Mouse (Mus musculus) small intestine, adult 2 months (tissue): ENCODE measurements around the gene Dhx40. TPM values are rescaled to one million over a fixed set of nuclear protein-coding genes. Genes with fewer than 3 reads are reported as not detected.
A peak's percentile ranks its signal among the peaks of the same experiment; 100 is the strongest.
"Not testable (repeated sequence)": the region's sequence is repeated elsewhere in the genome, so short reads cannot be mapped to it uniquely, and the experiment has no call there.

ENCODE experiments used
- H3K27ac ChIP-seq: fragments of 200-500 bp; 2 replicates; pipeline ENCODE4 v1.5.1; 2012; ENCODE audit warnings: low read depth, low read length, control low read depth, inconsistent platforms; ENCODE audit not compliant: insufficient read depth
- H3K27me3 ChIP-seq: fragments of 200-500 bp; 2 replicates; pipeline ENCODE4 v1.6.1; 2012; ENCODE audit warnings: mild to moderate bottlenecking, moderate library complexity, low read length, inconsistent platforms; ENCODE audit not compliant: control insufficient read depth, insufficient read depth
- H3K36me3 ChIP-seq: fragments of 200-500 bp; 2 replicates; pipeline ENCODE4 v1.6.1; 2012; ENCODE audit warnings: mild to moderate bottlenecking, low read length, control low read depth, inconsistent platforms; ENCODE audit not compliant: control insufficient read depth, insufficient read depth
- H3K4me1 ChIP-seq: fragments of 200-500 bp; 2 replicates; pipeline ENCODE4 v1.6.1; 2012; ENCODE audit warnings: low read length, inconsistent platforms, mixed read lengths; ENCODE audit not compliant: control insufficient read depth, insufficient read depth, insufficient read length
- H3K4me3 ChIP-seq: fragments of 200-500 bp; 2 replicates; pipeline ENCODE4 v1.5.1; 2012; ENCODE audit warnings: low read depth, mild to moderate bottlenecking, control low read depth, inconsistent platforms, low read length, moderate library complexity
- CTCF ChIP-seq: fragments of 200-500 bp; IDR thresholded peaks from 2 replicates; pipeline ENCODE4 v1.5.1; 2012; ENCODE audit warnings: low read depth, mild to moderate bottlenecking, control low read depth, inconsistent platforms, low read length, moderate library complexity, mixed read lengths; ENCODE audit not compliant: insufficient replicate concordance, insufficient read length; ENCODE audit errors: extremely low read depth
- POLR2A ChIP-seq: fragments of 200-500 bp; IDR thresholded peaks from 2 replicates; pipeline ENCODE4 v1.6.1; 2012; ENCODE audit warnings: low read depth, mild to moderate bottlenecking, control low read depth, inconsistent platforms, low read length, moderate library complexity
- WGBS: fragments of 180-500 bp; shearing (Covaris S2); methylation state at CpG from one replicate; pipeline ENCODE4 v1.1.7; 2018; 5-methylcytosine and 5-hydroxymethylcytosine counted together
- polyA plus RNA-seq: library from polyadenylated mRNA; depleted of rRNA; stranded (reverse); fragments of >200 nt; gene quantifications from 2 replicates; pipeline ENCODE4 v1.2.3, GENCODE M21; 2012

Gene Dhx40
- polyA plus RNA-seq, 1 experiment = 2.0 TPM

GRCm38 (mm10) chr11:86807001-86807477, 507 bp downstream of the Dhx40 start:
- Histone ChIP-seq H3K36me3 (peaks cover 12% of the 10 kb centered on the region), H3K27me3 (no peaks in the 10 kb centered on the region), H3K4me3 (peak overlapping the region; percentile 88), H3K27ac (peak overlapping the region; percentile 47), H3K4me1 (0 out of 2 replicates have a peak, but pooled peaks cover 2% of the 10 kb centered on the region)
- 1% methylated on average over 25 of the region's 25 CpGs for WGBS
- TF ChIP-seq CTCF = no peak
- no peak for TF ChIP-seq POLR2A

- 73% methylated on average over 1 of the region's 1 CpGs for WGBS
- no peaks in the 10 kb centered on the region for H3K4me1 ChIP-seq
- H3K27ac ChIP-seq = no peak overlapping the region
- TF ChIP-seq CTCF (no peak), POLR2A (no peak)
- H3K36me3 ChIP-seq = peaks cover 24% of the 10 kb centered on the region
- H3K27me3 ChIP-seq = no peaks in the 10 kb centered on the region
- H3K4me3 ChIP-seq = no peak overlapping the region
These were observed 13.4 kb downstream of the Dhx40 start for GRCm38 (mm10) chr11:86794161-86794560.

GRCm38 (mm10) chr11:86787436-86787835, 20.1 kb downstream of the Dhx40 start:
- 93% methylated on average over 5 of the region's 5 CpGs for WGBS
- peaks cover 31% of the 10 kb centered on the region for H3K36me3 ChIP-seq
- not testable (repeated sequence) for H3K4me3 ChIP-seq

GRCm38 (mm10) chr11:86785767-86786166, 21.8 kb downstream of the Dhx40 start:
- 91% methylated on average over 2 of the region's 2 CpGs for WGBS

More at GRCm38 (mm10) chr11:86787436-86787835, 20.1 kb downstream of the Dhx40 start:
- H3K4me1 ChIP-seq, H3K27ac ChIP-seq, H3K27me3 ChIP-seq: not testable (repeated sequence)

GRCm38 (mm10) chr11:86769884-86770283, 37.7 kb downstream of the Dhx40 start:
- no peak for TF ChIP-seq POLR2A
- no peak for TF ChIP-seq CTCF
- Histone ChIP-seq H3K27ac (no peak overlapping the region), H3K27me3 (no peaks in the 10 kb centered on the region), H3K36me3 (peaks cover 15% of the 10 kb centered on the region), H3K4me3 (no peak overlapping the region), H3K4me1 (no peaks in the 10 kb centered on the region)
- WGBS = 90% methylated on average over 4 of the region's 4 CpGs

More at GRCm38 (mm10) chr11:86785767-86786166, 21.8 kb downstream of the Dhx40 start:
- peaks cover 34% of the 10 kb centered on the region for H3K36me3 ChIP-seq
- peaks cover 5% of the 10 kb centered on the region; the same call in 1 of the 2 replicates for H3K4me1 ChIP-seq
- TF ChIP-seq POLR2A (no peak), CTCF (no peak)
- no peak overlapping the region for H3K27ac ChIP-seq
- H3K4me3 ChIP-seq = no peak overlapping the region
- no peaks in the 10 kb centered on the region for H3K27me3 ChIP-seq

GRCm38 (mm10) chr11:86764501-86764900, 43.0 kb downstream of the Dhx40 start:
- no peak overlapping the region for H3K27ac ChIP-seq
- TF ChIP-seq POLR2A (no peak), CTCF (no peak)
- no peaks in the 10 kb centered on the region for H3K27me3 ChIP-seq
- no peak overlapping the region for H3K4me3 ChIP-seq
- no peaks in the 10 kb centered on the region for H3K36me3 ChIP-seq
- WGBS = 73% methylated on average over 2 of the region's 2 CpGs
- no peaks in the 10 kb centered on the region; the same call in 1 of the 2 replicates for H3K4me1 ChIP-seq

GRCm38 (mm10) chr11:86763127-86763526, 44.4 kb downstream of the Dhx40 start:
- H3K4me3 ChIP-seq, H3K27ac ChIP-seq, H3K36me3 ChIP-seq, H3K4me1 ChIP-seq, H3K27me3 ChIP-seq: not testable (repeated sequence)
- 94% methylated on average over 11 of the region's 11 CpGs for WGBS

GRCm38 (mm10) chr11:86760357-86760756, 47.2 kb downstream of the Dhx40 start:
- H3K27ac ChIP-seq = no peak overlapping the region
- no peak overlapping the region for H3K4me3 ChIP-seq
- H3K36me3 ChIP-seq = no peaks in the 10 kb centered on the region
- H3K4me1 ChIP-seq = no peaks in the 10 kb centered on the region; the same call in 1 of the 2 replicates
- H3K27me3 ChIP-seq = no peaks in the 10 kb centered on the region
- TF ChIP-seq CTCF = no peak
- no peak for TF ChIP-seq POLR2A
